Mouse (Mus musculus) liver, postnatal 0 days (tissue): Measurements from ENCODE around the gene Atxn1.

ENCODE experiments used
- CTCF ChIP-seq: sonication (generic); IDR thresholded peaks from 2 replicates; pipeline ENCODE4 v1.5.1; 2016; ENCODE audit warnings: antibody characterized with exemption, low read depth
- EP300 ChIP-seq: IDR thresholded peaks from 2 replicates; pipeline ENCODE4 v1.6.1; 2016; ENCODE audit warnings: antibody characterized with exemption, low read depth, mild to moderate bottlenecking

- TF ChIP-seq CTCF: no peak
- no peak for TF ChIP-seq EP300
Measured at GRCm38 (mm10) chr13:45627206-45627751, 337.5 kb downstream of the Atxn1 start.
